Mouse (Mus musculus): ENCODE results near the gene Gm21312.
"Not testable (repeated sequence)": the region's sequence is repeated elsewhere in the genome, so short reads cannot be mapped to it uniquely, and the experiment has no call there.

Gm21312 gene

DNA sequence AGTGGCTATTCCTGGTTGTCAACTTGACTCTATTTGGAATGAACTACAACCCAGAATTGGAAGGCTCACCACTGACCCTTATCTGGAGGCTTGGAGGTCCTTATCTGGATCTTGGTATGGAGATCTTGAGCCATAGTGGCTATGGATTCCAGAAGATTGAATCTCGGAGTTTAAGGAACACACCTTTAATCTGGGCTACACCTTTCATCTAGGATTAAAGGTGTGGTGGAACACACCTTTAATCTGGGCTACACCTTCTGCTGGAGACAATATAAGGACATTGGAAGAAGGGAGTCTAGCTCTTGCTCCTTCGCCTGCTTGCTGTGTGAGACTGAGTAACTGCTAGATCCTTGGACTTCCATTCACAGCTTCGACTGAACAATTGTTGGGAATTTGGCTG, at the start of gene Gm21312:
Gene Gm21312, plus strand, starts transcription at position 301 of the 400 bp plus-strand sequence.
- DNase-seq (ENCODE audit: low spot score) = not testable (repeated sequence)

DNA sequence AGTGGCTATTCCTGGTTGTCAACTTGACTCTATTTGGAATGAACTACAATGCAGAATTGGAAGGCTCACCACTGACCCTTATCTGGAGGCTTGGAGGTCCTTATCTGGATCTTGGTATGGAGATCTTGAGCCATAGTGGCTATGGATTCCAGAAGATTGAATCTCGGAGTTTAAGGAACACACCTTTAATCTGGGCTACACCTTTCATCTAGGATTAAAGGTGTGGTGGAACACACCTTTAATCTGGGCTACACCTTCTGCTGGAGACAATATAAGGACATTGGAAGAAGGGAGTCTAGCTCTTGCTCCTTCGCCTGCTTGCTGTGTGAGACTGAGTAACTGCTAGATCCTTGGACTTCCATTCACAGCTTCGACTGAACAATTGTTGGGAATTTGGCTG, 34.1 kb upstream of the Gm21312 start, which contains the start of gene Gm21293:
Gene Gm21293, plus strand, starts transcription at position 301 of the 400 bp plus-strand sequence.
- DNase-seq (ENCODE audit: low spot score) = not testable (repeated sequence)

DNA sequence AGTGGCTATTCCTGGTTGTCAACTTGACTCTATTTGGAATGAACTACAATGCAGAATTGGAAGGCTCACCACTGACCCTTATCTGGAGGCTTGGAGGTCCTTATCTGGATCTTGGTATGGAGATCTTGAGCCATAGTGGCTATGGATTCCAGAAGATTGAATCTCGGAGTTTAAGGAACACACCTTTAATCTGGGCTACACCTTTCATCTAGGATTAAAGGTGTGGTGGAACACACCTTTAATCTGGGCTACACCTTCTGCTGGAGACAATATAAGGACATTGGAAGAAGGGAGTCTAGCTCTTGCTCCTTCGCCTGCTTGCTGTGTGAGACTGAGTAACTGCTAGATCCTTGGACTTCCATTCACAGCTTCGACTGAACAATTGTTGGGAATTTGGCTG, 25.6 kb upstream of the Gm21312 start, which contains the start of gene Gm6763:
Gene Gm6763, plus strand, starts transcription at position 301 of the 400 bp plus-strand sequence.
- not testable (repeated sequence) for DNase-seq (ENCODE audit: low spot score)

DNA sequence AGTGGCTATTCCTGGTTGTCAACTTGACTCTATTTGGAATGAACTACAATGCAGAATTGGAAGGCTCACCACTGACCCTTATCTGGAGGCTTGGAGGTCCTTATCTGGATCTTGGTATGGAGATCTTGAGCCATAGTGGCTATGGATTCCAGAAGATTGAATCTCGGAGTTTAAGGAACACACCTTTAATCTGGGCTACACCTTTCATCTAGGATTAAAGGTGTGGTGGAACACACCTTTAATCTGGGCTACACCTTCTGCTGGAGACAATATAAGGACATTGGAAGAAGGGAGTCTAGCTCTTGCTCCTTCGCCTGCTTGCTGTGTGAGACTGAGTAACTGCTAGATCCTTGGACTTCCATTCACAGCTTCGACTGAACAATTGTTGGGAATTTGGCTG, 17.1 kb upstream of the Gm21312 start, which contains the start of gene Gm8764:
Gene Gm8764, plus strand, starts transcription at position 301 of the 400 bp plus-strand sequence.
- DNase-seq (ENCODE audit: low spot score) = not testable (repeated sequence)

DNA sequence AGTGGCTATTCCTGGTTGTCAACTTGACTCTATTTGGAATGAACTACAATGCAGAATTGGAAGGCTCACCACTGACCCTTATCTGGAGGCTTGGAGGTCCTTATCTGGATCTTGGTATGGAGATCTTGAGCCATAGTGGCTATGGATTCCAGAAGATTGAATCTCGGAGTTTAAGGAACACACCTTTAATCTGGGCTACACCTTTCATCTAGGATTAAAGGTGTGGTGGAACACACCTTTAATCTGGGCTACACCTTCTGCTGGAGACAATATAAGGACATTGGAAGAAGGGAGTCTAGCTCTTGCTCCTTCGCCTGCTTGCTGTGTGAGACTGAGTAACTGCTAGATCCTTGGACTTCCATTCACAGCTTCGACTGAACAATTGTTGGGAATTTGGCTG, 8.6 kb upstream of the Gm21312 start, which contains the start of gene Gm21304:
Gene Gm21304, plus strand, starts transcription at position 301 of the 400 bp plus-strand sequence.
- DNase-seq (ENCODE audit: low spot score) = not testable (repeated sequence)

DNA sequence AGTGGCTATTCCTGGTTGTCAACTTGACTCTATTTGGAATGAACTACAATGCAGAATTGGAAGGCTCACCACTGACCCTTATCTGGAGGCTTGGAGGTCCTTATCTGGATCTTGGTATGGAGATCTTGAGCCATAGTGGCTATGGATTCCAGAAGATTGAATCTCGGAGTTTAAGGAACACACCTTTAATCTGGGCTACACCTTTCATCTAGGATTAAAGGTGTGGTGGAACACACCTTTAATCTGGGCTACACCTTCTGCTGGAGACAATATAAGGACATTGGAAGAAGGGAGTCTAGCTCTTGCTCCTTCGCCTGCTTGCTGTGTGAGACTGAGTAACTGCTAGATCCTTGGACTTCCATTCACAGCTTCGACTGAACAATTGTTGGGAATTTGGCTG, 8.4 kb downstream of the Gm21312 start, which contains the start of gene Gm20765:
Gene Gm20765, plus strand, starts transcription at position 301 of the 400 bp plus-strand sequence.
- DNase-seq (ENCODE audit: low spot score) = not testable (repeated sequence)

DNA sequence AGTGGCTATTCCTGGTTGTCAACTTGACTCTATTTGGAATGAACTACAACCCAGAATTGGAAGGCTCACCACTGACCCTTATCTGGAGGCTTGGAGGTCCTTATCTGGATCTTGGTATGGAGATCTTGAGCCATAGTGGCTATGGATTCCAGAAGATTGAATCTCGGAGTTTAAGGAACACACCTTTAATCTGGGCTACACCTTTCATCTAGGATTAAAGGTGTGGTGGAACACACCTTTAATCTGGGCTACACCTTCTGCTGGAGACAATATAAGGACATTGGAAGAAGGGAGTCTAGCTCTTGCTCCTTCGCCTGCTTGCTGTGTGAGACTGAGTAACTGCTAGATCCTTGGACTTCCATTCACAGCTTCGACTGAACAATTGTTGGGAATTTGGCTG, 16.9 kb downstream of the Gm21312 start, which contains the start of gene Gm4340:
Gene Gm4340, plus strand, starts transcription at position 301 of the 400 bp plus-strand sequence.
- not testable (repeated sequence) for DNase-seq (ENCODE audit: low spot score)

DNA sequence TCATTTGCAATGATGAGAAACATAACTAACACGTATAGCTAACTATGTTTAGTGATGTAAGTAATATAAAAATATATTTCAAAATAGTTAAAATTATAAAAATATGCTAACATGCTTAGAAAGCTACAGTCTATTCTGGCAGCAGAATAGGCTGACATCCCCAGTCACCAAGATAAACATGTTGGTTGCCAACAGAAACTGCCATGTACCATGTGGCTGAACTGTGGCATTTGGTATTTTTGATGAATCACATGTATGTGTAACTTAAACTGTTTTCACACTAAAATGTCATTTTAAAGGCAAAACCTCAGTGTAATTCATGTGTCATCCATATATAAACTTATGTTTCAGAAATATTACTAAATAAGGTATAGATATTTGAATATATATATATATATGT, 32.8 kb downstream of the Gm21312 start:
- no peak for DNase-seq (ENCODE audit: low spot score)

DNA sequence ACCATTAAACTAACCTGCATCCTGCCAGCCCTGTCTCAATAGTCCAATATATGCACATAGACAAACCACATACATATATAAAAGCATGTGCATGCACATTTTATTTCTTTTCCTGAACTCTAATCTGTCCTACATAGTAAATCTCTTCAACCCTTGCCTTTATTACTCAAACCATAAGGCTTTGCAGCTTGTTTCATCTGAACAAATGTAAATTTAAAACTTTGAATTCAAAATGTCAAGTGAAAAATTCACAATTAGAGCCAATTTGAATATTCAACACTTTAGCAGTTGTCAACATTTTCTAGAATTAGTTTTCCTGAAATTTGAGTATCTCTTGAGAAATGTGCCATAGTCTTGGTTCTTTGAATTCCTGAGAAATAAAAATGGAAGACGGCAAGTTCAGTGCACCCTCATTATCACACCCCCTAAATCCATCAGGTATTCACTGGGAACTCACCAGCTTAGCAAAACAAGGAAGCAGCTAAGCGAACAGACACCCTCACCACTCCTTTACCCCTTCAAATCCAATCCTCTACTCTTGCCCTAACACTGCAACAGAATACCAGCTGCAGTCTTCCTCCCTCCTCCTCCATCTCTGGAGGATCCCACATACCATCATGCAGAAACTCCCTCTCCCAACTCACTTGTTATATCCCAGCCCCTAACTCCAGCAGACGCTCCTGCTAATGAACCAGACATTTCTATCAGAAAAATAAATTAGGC, 33.6 kb downstream of the Gm21312 start:
- no peak for DNase-seq (ENCODE audit: low spot score)

DNA sequence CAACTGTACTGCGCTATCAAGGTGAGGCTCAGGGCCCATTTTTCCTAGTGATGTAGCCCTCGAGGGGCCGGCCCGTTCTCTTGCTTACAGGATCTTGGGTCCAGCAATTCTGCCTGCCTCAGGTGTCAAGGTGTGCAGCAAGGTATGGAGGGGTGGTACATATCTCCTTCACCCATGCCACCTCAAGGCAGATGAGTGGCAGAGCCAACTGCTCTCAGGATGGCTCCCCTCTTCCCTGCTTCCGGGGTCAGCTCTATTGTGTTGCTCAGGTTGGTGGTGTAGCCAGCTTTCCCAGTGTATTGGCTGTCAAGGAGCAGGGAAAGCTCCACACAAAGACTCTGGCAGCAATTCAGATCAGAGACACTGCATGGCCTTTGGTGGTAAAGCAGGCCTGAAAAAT, 37.7 kb downstream of the Gm21312 start:
- DNase-seq (ENCODE audit: low spot score) = no peak

DNA sequence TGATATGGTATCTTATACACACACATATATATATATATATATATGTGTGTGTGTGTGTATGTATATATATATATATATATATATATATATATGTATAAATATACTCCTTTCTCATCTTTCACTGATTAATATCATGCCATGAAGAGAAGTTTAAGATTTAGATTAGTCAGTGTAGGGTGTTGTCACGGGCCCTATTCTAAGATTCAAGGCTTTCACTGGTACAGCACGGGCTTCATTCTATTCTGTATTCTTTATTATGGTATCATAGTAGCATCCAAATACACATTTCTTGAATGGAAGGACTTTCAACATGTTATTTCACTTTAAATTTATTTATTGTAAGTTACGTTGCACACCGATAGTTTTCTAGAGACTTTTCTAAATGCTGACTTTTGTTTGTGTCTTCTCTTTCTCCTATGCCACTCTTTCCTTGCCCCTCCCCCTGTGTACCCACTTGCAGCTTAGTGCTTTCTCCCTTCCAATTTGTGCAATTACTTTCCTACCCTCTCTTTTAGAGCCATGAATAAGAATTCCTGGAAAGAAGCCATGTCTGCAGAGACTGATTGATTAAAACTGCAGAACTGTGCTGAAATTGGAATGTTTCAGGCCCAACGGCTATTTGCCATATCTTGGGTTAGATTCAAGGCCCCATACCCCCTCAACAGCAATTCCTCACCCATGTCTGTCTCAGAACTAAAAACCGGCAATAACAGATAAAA, 43.6 kb downstream of the Gm21312 start:
- DNase-seq (ENCODE audit: low spot score) = no peak

Data from lung, postnatal 25 days (tissue).